Mouse (Mus musculus): ENCODE data around the gene B4galt7. TPM values are rescaled to one million over a fixed set of nuclear protein-coding genes. Genes with fewer than 3 reads are reported as not detected.
"Not testable (repeated sequence)": the region's sequence is repeated elsewhere in the genome, so short reads cannot be mapped to it uniquely, and the experiment has no call there.

Gene B4galt7
- polyA plus RNA-seq, 1 experiment = 10.9 TPM

DNA sequence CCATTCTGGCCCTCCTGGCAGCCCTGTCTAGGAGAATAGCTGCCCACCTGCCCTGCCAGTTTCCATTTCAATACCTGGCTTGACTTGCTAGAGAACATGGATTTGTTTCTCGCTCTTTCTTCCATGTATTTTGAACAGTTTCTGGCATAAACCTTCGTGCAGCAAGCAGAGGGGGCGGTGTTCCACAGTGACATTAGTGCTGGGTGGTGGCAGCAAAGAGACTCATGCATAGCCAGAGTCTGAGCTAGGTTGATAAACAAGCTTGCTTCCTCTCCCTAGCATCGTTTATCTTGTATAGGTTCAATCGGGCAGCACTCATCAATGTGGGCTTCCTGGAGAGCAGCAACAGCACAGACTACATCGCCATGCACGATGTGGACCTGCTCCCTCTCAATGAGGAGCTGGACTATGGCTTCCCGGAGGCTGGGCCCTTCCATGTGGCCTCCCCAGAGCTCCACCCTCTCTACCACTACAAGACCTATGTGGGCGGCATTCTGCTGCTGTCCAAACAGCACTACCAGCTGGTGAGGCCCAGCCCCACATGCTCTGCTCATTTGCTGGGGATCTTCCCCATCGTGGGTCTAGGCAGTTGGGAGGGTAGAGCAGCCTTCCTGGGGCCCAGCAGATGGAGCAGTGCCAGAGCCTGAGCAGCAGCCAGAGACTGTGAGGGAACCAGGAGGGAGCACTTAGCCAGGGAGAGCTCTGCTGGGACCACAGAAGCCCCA lies 7.4 kb downstream of the B4galt7 start:
- no peak for TF ChIP-seq POLR2A (IDR thresholded peaks at IDR 0.05; ENCODE audit: borderline replicate concordance, control insufficient read depth, low read depth, low read length)
- TF ChIP-seq CTCF (IDR thresholded peaks at IDR 0.05; ENCODE audit: control insufficient read depth, insufficient read depth, low read length) = no peak
- WGBS = 74% methylated on average over 10 of the region's 10 CpGs
- H3K4me1 ChIP-seq (ENCODE audit: control insufficient read depth, insufficient read depth, low read length) = no peaks in the 10 kb centered on the region
- H3K27ac ChIP-seq (ENCODE audit: control insufficient read depth, insufficient read depth, low read depth, low read length, poor library complexity) = no peak overlapping the region
- no peak overlapping the region for H3K4me3 ChIP-seq (replicated peaks; ENCODE audit: control insufficient read depth, low read depth, low read length)

GRCm38 (mm10) chr13:55607624-55608006 lies 7.9 kb downstream of the B4galt7 start:
- H3K4me3 ChIP-seq (replicated peaks; ENCODE audit: control insufficient read depth, low read depth, low read length) = no peak overlapping the region
- no peak overlapping the region for H3K27ac ChIP-seq (ENCODE audit: control insufficient read depth, insufficient read depth, low read depth, low read length, poor library complexity)
- no peaks in the 10 kb centered on the region for H3K4me1 ChIP-seq (ENCODE audit: control insufficient read depth, insufficient read depth, low read length)
- no peak for TF ChIP-seq CTCF (IDR thresholded peaks at IDR 0.05; ENCODE audit: control insufficient read depth, insufficient read depth, low read length)
- TF ChIP-seq POLR2A (IDR thresholded peaks at IDR 0.05; ENCODE audit: borderline replicate concordance, control insufficient read depth, low read depth, low read length) = no peak
- 77% methylated on average over 2 of the region's 2 CpGs for WGBS

GRCm38 (mm10) chr13:55611996-55612395 lies 12.3 kb downstream of the B4galt7 start:
- no peak overlapping the region for H3K27ac ChIP-seq (ENCODE audit: control insufficient read depth, insufficient read depth, low read depth, low read length, poor library complexity)
- no peak overlapping the region for H3K4me3 ChIP-seq (replicated peaks; ENCODE audit: control insufficient read depth, low read depth, low read length)
- no peak for TF ChIP-seq CTCF (IDR thresholded peaks at IDR 0.05; ENCODE audit: control insufficient read depth, insufficient read depth, low read length)
- TF ChIP-seq POLR2A (IDR thresholded peaks at IDR 0.05; ENCODE audit: borderline replicate concordance, control insufficient read depth, low read depth, low read length) = no peak
- 86% methylated on average over 7 of the region's 7 CpGs for WGBS
- H3K4me1 ChIP-seq (ENCODE audit: control insufficient read depth, insufficient read depth, low read length) = no peaks in the 10 kb centered on the region

DNA sequence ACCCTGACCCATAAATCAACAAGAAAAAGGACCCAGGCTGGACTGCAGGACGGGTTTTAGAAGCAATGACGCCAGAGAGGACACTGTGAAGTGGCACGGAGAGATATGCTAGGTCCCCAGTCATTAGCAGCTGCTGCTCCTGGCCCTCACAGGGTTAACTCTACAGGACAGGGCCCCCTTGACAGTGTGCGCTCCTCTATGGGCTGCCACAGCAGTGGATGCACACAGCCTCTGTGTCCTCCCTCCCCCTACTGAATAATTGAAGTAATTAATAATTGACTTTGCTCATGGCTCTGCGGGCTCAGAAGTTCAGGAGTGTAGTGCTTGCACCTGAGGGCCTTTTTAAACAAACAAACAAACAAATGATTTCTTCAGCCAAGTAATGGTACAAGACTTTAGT lies 13.8 kb downstream of the B4galt7 start:
- H3K27ac ChIP-seq (ENCODE audit: control insufficient read depth, insufficient read depth, low read depth, low read length, poor library complexity) = no peak overlapping the region
- no peak overlapping the region for H3K4me3 ChIP-seq (replicated peaks; ENCODE audit: control insufficient read depth, low read depth, low read length)
- 72% methylated on average over 5 of the region's 5 CpGs for WGBS
- H3K4me1 ChIP-seq (ENCODE audit: control insufficient read depth, insufficient read depth, low read length) = no peaks in the 10 kb centered on the region
- TF ChIP-seq CTCF (IDR thresholded peaks at IDR 0.05; ENCODE audit: control insufficient read depth, insufficient read depth, low read length) (no peak), POLR2A (IDR thresholded peaks at IDR 0.05; ENCODE audit: borderline replicate concordance, control insufficient read depth, low read depth, low read length) (no peak)

DNA sequence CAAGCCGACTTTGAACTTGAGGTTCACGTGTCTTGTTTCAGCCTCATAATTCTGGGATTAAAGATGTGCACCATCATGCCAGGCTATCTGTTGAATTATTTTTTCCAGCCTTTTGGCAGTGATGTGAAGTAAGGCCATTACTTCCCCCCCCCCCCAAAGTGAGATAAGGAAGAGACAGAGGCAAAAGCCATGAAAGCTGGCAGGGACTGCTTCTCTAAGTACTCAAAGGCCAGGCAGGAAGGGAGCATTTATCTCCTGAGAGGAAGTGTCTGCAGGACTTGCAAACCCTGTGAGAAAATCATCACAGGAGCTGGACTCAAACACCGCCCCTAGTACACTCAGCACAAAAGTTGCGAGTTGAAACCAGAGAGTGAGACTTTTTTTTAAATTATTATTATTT lies 19.6 kb downstream of the B4galt7 start:
- no peak overlapping the region for H3K27ac ChIP-seq (ENCODE audit: control insufficient read depth, insufficient read depth, low read depth, low read length, poor library complexity)
- WGBS = 84% methylated on average over 4 of the region's 4 CpGs
- no peak overlapping the region for H3K4me3 ChIP-seq (replicated peaks; ENCODE audit: control insufficient read depth, low read depth, low read length)
- no peak for TF ChIP-seq POLR2A (IDR thresholded peaks at IDR 0.05; ENCODE audit: borderline replicate concordance, control insufficient read depth, low read depth, low read length)
- TF ChIP-seq CTCF (IDR thresholded peaks at IDR 0.05; ENCODE audit: control insufficient read depth, insufficient read depth, low read length) = no peak
- H3K4me1 ChIP-seq (ENCODE audit: control insufficient read depth, insufficient read depth, low read length) = no peaks in the 10 kb centered on the region; the same call in 1 of the 2 replicates

DNA sequence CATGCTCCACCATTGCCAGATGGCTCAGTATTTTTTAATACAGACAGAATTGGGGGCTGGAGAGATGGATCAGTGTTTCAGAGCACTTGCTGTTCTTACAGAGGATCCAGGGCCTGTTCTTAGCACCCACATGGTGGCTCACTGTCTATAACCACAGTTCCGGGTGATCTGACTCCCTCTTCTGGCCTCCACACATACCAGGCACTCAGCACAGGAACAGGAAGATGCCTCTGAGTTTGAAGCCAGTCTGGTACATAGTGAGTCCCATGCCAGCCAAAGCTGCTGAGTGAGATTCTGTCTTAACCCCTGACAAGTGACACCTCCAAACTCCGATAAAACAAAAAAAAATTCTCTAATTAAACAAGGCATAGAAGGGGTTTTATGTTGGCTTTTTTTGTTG lies 20.6 kb downstream of the B4galt7 start:
- Histone ChIP-seq H3K4me1 (ENCODE audit: control insufficient read depth, insufficient read depth, low read length) (no peaks in the 10 kb centered on the region; the same call in 1 of the 2 replicates), H3K4me3 (replicated peaks; ENCODE audit: control insufficient read depth, low read depth, low read length) (no peak overlapping the region), H3K27ac (ENCODE audit: control insufficient read depth, insufficient read depth, low read depth, low read length, poor library complexity) (no peak overlapping the region)
- 67% methylated on average over 2 of the region's 2 CpGs for WGBS
- TF ChIP-seq CTCF (IDR thresholded peaks at IDR 0.05; ENCODE audit: control insufficient read depth, insufficient read depth, low read length) = no peak
- TF ChIP-seq POLR2A (IDR thresholded peaks at IDR 0.05; ENCODE audit: borderline replicate concordance, control insufficient read depth, low read depth, low read length) = no peak

GRCm38 (mm10) chr13:55622156-55622648 lies 22.5 kb downstream of the B4galt7 start:
- H3K4me3 ChIP-seq (replicated peaks; ENCODE audit: control insufficient read depth, low read depth, low read length) = peak overlapping the region; percentile 74
- H3K27ac ChIP-seq (ENCODE audit: control insufficient read depth, insufficient read depth, low read depth, low read length, poor library complexity); H3K4me1 ChIP-seq (ENCODE audit: control insufficient read depth, insufficient read depth, low read length): not testable (repeated sequence)
- 0 out of 2 replicates have a peak, but pooled peaks have one; percentile 9 for TF ChIP-seq POLR2A (IDR thresholded peaks at IDR 0.05; ENCODE audit: borderline replicate concordance, control insufficient read depth, low read depth, low read length)
- WGBS = 3% methylated on average over 20 of the region's 20 CpGs

DNA sequence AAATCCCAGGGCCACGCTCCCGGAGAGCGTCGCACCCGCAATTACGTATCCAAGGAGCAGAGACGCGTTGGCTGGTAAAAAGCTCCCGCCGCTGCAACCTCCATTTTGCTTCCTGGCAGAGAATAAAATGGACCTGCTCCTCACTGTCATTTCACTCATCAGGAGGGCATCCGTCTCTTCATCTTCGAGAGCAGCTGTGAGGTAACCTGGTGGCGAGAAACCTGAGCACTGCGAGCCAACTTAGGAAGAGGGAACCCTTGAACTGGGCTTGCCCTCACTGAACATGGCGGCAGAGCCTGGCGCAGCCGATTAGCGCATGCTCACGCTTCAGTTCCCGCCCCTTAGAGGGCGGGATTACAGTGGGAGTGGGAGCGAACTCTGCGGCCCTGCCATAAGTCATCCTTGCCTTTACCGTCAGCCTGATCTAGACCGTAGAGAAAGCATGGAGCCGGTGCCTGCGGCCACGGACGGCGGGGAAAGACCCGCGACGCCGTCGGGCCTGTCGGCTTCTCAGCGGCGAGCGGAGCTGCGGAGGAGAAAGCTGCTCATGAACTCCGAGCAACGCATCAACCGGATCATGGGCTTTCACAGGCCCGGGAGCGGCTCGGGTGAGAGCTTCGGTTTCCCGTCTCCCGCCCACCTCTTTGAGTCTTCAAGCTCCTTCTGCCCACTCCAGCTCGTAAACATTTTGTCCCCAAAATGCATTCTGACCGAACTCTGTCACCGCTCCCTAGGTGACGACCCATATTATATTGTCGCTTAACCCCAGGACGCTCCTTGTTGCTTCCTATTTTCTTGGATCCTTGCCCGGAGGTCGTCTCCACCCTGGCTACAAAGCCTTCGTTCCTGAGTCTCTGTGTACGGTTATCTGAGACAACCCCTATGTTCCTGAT lies 23.2 kb downstream of the B4galt7 start, which contains the start of gene Caml:
Gene Caml, plus strand, starts transcription at position 357 of the 893 bp plus-strand sequence.
- under 1% methylated on average over 59 of the region's 59 CpGs for WGBS
- peak within 1 kb of the TSS; percentile 63 for H3K27ac ChIP-seq (ENCODE audit: control insufficient read depth, insufficient read depth, low read depth, low read length, poor library complexity)
- TF ChIP-seq POLR2A (IDR thresholded peaks at IDR 0.05; ENCODE audit: borderline replicate concordance, control insufficient read depth, low read depth, low read length) (peak; percentile 74; the same call in 1 of the 2 replicates), CTCF (IDR thresholded peaks at IDR 0.05; ENCODE audit: control insufficient read depth, insufficient read depth, low read length) (no peak)
- peak within 1 kb of the TSS; percentile 74 for H3K4me3 ChIP-seq (replicated peaks; ENCODE audit: control insufficient read depth, low read depth, low read length)
- H3K4me1 ChIP-seq (ENCODE audit: control insufficient read depth, insufficient read depth, low read length) = no peaks in the 10 kb centered on the region; the same call in 1 of the 2 replicates

Measured in bone marrow, adult 2 months (tissue).